Mouse (Mus musculus) frontal cortex, postnatal 25 days (tissue): ENCODE measurements around the gene Srrm1.

Experiments
- DNase-seq, 2 experiments: peaks; one replicate each; pipeline ENCODE4 v3.0.0; 2022; ENCODE audit warnings: low spot score in 2 of 2

Srrm1 gene

DNA sequence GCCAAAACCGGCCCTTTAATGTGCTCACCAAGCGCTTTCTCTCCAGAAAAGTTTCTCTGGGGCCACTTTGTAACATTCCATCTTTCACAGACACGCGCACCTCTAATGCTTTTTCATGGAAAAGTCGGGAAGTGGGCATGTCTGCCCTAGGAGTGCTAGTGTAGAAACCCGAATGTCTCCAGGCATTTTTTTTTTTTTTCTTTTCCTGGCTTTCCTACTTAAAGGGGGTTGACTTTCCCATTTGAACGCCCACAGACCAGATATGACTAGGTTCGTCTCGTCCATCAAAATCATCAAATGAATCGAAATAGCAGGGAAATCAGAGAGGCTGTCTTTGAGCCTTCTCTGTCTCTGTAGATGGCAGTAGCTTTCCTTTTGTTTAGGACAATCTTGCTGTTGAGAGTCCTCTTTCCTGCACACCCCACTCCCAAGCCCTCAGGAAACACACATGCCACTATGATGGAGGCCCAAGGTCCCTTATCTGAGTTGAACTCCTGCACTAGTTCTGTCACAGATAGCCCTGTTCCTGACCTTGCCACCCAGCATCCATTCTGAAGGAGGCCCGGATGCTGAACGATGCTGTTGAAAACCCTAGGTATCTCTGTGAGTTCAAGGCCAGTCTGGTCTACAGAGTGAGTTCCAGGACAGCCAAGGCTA lies 801 bp upstream of the Srrm1 start:
- DNase-seq, result no peak

DNA sequence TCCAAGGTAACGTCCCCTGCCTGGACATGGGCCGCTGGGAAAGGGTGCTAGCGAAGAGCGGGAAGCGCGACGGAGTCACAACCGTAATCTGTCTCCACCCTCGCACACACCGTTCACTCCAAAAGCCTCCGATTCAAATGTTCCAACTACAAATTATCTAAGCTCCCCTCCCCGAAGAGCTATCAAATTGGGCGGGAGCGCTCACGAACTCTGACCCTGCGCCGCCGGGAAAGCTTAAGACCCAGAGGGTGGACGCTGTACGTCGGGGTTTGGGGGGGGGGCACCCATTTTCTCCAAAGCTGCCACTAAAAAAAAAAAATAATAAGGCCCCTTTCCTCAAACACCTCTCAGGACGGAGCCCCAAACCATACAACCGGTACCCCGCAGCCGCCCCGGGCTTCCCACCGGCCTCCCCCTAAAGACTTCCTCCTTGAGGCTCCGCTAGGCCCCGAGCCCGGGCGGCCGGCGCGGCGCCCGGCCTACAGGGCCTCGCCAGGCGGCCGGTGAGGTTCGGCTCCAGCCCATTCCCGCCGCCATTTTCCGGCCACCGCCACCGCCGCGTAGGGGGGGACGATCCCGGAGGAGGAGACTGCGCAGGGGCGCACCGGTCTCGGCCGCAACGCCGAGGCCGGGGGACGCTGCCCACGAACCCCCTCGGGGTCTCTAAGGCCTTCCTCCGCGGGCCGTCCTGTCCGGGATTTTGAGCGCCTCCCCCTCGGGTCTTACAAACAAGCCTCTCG lies 625 bp downstream of the Srrm1 start:
- no peak for DNase-seq

DNA sequence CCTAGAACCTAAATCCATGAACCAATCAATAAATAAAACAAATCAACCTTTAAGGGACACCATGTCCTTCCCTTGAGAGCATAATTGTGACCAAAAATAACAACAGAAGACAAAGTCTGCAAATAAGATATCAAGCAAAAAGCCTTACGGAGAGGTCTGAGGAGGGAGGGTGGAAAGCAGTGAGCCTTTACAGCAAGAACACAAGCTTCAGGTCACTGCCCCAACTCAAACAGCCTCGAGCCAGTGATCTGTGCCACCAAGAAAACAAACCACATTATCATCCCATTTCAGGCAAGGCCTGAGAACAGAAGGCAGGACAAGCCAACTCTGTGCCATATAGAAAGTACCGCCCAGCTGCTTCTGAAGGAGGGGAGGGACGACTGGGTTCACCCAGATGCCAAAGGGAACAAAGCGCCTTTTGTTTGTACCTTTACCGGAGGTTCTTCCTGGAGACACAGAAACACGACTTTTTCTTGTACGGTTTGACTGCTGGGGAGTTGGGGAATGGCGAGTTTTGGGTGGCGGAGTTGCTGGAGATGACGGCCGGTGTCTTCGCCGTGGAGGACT lies 15.7 kb downstream of the Srrm1 start:
- no peak for DNase-seq

DNA sequence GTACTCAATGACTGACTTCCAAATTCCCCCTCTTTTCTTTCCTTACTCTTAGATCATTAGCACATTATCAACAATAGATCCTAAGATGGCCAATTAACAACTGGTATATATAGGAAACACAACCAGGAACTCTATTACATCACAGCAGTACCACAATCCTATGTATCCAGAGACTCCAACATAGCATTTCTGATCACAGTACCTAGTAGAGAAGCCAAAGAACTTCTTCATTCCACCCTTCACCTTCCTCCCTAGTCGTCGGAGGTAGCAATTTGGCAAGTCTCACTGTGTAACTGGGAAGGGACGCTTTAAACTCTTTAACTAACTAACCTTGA lies 17.1 kb downstream of the Srrm1 start:
- no peak for DNase-seq

DNA sequence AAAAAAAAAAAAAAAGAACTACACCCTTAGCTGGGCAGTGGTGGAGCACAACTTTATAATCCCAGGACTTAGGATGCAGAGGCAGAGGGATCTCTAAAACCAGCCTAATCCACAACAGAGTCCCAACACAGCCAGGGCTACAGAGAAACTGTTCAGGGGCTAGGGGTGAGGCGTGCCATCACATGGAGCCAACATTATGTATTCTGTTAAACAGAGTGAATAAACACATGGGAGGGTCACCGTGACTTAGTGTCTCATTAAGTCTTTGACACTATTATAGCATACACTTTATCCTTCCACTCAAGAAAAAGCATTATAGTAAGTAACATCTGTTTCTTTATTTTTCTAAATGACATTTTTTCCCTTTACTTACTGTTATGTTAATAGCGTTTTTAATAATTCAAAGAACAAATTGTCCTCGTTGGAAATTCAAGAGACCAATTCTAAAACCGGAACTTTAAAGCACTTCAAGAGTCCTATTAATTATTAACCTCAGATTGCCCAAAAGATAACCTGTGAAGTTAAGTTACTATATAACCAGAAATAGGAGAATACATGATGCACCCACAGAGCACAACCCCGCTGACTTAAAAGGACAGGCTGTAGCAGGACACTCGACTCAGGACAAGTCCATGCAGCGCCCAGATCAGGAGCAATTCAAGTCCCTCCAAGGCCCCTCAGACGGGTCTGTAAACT lies 17.6 kb downstream of the Srrm1 start:
- no peak for DNase-seq

DNA sequence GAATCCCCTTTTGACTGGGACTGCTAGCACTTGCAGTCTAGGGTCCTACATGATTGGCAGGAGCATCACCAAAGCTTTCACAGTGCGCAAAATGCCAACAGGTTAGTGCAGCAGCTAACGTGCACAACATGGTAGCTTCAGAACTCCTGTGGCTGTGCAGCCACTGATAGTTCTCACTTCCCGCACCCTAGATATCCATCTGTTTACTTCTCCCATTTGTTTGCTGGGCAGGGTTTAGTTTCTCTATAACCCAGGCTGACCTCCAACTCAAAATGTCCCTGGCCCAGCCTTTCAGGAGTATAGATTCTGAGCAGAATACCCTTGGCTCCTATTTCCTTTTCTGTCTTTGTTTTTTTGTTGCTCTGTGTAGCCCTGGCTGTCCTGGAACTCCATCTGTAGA lies 26.7 kb downstream of the Srrm1 start:
- no peak for DNase-seq

DNA sequence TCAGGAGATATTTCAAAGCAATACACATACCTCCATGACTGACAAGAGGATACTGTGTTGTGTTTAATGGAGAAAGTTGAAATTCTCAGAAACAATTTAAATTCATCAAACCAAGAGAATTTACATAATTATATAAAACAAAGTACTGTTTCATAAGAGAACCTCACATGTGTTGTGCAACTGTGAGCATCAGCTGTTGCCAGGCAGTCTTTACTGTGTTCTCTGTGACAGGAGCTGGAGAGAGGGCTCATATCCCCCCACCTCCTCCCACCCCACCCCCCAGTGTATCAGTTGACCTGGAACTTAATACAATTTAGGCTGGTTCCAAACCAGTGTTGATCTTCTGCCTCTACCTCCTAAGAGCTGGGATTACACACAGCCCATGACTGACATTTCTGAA lies 27.1 kb downstream of the Srrm1 start:
- DNase-seq, result no peak

DNA sequence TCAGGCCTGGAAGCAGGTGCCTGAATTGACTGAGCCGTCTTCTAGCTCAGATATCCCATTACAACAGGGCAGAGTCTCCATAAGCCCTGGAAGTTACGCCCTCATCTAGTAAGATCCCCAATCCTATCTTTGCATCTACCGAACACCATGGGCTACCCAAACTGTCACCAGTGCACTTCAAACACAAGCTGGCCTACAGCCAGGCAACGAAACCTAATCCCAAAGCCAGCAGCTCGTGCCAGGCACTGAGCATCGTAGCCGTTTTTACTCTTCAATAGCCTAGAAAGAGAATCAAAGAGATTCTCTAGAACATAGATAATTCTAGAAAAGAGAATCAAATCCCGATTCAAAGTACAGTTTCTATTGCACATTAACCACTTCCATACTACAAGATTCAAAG lies 30.1 kb downstream of the Srrm1 start:
- no peak for DNase-seq

DNA sequence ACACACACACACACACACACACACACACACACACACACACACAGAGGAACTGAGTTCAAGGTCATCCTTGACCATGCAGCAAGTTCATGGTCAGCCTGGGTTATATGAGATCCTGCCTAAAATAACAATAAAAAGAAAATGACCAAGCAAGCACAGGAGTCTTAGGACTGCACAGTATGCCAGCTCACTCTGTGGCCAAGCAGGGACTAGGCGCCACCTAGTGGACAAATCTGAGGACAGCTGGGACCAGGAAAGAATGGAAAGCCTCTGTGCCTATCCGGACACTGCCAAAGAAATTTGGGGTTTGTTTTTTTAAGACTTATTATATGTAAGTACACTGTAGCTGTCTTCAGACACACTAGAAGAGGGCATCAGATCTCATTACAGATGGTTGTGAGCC lies 35.2 kb downstream of the Srrm1 start:
- peak; percentile 36 to 49 for DNase-seq

DNA sequence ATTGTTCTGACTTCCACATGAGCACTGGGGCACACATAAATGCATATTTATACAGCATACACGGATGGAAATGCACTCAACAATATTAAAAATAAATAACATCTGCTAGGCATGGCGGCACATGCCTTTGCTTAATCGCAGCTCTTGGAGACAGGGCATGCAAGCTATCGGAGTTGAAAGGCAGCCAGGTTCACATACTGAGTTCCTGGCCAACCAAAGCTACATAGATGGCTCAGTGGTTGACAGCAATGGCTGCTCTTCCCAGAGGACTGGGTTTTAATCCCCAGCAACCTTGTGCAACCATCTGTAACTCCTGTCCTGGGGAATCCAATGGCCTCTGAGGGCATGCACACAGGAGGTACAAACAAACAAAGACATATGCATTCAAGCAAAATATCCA lies 35.6 kb downstream of the Srrm1 start:
- no peak for DNase-seq

DNA sequence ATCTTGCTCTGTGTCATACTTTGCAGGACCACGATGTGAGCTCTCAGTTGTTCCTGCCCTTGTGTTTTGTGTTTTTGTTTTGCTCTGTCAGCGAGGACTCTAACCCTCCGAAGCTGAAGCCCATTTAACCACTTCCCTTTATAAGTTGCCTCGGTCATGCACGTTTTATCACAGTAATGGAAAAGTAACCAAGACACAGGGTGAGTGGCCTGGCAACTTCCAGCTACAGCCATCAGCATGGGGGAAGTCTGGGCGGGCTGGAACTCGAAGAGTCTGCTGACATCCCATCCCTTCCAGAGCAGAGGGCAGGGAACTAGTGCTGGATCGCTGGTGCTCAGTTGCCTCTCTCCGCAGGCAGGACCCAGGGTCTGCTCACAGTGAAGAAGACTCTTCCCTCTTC lies 37.8 kb downstream of the Srrm1 start:
- no peak for DNase-seq

DNA sequence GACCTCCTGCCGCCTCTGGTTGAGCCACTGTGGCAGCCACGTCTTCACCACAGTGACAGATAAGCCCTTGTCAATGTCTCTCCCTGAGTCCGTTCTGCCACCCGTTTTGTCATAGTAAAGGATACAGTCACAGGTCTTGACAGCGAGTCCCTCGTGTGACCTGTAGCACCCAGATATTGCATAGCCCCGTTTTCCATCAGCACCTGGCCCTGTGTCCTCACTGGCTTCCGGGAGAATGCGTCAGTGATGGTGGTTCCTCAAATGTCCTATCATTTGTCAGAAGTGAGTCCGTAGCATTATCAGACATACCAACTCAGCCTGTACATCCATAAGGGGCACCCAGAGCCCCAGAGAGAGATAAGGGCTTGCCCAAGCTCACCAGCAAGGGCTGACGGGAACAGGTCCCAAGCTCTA lies 38.7 kb downstream of the Srrm1 start:
- no peak for DNase-seq

DNA sequence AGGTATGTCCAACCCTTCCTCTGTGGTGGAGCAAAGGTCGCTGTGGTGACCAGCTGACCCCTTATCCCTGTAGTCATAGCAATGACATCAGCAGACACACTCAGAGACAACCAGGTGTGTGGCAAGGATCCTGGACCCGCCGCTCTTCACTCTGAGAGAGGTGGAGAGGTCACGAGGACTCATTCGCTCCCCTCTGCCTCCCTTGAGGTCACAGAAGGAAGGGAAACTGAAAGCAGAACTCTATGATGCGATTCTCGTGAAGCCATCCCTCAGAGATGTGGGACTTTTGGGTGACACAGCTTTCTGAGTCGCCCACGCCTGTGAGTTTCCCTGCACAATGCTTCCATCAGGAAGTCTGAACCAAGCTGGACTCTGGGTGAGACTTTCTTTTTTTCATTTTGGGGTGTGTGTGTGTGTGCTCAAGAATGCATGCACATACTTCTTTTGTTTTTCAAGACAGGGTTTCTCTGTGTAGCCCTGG lies 39.3 kb downstream of the Srrm1 start:
- DNase-seq, result no peak

DNA sequence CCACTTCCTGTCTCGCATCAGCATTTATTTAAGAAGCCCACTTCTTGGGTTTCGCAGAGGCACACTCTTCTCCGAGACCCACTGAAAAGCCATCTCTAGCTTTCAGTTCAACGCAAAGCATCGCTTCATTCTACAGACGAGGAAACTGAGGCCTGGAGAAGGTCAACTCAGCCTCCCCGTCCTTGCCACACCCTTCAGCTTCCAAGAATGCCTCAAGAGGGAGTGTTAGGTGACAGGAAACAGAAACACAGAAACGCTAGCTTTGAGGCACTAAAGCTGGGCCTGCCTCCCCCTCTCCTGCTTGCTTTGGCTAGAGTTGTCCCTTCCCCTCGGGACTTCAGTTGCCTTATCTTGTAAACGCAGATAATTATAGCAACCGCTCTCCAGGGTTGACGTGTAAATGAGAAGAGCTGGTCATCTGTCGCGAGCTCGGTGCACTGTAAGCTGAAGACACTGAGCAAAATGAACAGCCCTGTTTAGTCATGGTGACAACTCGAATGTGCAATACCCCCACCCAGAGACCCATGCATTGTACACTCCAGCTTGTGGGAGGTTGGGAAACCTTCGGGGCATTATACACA lies 39.9 kb downstream of the Srrm1 start:
- DNase-seq, result no peak

DNA sequence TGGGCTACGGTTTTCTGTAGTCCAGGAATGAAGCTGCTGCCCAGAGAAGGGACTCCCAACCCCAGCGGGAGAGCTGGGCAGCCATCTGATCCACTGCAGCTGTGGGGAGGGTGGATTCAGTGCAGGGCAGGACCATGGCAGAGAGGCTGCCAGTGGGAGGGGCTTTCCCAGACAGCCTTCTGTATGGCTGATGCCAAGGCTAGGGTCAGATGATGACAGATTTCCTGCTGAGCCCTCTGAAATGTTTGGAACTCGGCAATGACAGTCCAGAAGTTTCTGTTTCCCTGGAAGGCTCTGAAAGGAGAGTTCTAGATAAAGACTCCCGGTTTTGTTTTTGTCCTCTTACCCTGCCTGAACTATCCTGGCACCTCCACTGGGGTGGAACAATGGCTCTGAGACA lies 40.4 kb downstream of the Srrm1 start:
- no peak for DNase-seq

DNA sequence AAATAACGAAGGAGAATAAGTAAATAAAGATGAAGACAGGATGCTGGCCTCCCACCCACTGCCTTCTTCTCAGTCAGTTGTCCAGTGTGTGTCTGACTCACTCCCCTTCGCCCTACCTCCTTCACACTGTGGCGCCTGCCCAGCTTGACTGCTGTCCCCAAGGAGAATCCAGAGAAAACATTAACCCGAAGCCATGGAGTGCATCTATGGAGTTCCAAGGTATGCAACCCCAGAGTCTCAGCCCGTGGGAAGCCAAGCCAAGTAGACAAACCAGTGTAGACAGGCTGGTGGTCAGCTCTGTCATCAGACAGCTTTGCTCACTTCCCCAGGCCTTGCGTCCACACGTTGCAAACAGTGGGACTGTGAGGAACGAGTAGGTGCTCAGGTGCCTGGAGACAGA lies 42.8 kb downstream of the Srrm1 start:
- DNase-seq, result no peak

DNA sequence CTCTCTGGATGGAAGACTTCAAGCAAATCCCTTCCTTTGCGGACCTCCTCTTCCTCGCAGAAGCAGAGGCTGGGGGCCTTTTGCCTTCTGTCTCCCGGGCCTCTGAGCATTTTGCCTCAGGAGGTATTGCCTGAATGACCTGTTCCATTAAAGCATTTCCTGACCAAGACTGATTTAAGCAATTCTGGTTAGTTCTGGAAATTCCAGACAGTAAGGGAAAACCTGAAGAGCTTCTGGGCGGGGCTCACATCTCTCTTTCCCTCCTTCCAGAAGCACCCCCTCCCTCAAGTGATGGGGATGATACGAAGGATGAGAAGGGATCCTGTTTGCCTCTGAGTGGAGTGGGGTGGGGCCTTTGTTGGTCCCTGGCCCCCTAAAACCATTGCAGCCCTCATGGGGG lies 43.4 kb downstream of the Srrm1 start:
- no peak for DNase-seq

DNA sequence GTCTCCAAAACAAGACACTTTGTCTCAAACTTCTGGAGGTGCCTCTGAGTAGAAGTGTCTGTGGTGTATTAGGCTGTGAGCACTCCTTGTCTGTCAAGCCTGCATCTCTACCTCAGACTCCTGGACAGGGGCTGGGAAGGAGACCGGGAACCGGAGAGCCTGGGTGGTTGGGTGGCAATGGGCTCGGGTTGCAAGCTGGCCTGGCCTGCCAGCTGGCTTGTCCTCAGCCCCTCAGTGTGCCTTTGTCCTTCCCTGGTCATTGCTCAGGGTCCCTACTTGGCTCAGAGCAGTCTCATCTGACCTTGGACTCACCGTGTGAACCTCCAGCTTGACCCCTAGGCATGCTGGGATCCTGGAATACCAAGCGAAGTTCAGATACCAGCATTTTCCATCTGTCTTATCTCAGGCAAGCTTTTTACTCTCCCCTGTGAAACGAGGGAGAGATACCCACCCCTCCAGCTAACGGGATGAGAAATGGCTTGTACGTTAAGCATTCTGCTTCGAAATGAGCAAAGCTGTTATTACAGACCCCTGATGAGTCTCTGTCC lies 43.9 kb downstream of the Srrm1 start:
- DNase-seq, result no peak

DNA sequence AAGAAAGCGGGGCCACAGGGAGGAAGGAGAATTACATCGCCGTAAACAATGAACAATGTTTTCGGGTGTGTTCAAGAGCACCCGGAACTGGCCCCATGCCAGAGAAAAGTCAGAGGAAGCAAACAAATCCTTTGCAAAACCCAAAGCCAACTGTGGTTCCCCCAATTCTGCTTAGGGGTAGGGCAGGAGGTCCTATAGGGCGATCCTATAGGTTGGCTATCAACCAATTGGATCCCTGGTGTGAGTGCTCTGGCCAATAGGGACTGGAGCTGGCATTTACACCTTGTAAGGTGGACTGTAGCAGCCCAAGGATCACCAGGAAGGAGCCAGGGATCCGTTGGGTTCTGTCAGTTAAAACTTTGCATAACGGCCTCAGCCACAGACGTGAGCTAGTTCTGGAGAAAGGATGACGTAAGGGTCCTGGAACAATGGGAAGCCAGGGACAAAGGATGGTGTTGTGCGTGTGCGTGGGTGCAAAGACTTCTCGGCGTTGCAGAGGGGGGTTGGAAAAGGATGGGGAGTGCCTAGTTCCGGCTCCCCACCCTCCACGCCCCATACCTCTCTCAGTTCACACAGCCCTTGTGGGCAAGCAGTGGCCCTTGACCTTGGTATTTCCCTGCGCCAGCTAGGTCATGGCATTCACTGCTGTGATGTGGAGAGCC lies 46.0 kb downstream of the Srrm1 start:
- DNase-seq, result no peak

DNA sequence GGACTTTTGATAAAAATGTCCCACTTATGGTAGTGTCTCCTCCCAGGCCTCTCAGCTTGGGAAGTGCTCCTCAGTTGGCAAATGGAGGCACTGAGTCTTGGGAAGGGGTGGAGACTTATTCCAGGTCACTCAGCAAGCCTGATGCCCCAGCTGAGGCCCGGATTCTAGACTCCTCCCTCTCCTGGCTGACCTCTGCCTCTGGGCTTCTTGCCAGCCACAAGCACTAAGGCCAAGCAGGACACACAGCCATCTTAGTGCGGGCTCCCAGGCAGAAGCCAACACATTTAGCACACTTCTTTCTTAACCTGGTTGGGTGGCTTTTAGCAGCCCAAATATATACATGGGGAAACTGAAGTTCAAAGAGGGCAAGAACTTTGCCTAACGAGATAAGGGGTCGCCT lies 46.6 kb downstream of the Srrm1 start:
- no peak for DNase-seq

DNA sequence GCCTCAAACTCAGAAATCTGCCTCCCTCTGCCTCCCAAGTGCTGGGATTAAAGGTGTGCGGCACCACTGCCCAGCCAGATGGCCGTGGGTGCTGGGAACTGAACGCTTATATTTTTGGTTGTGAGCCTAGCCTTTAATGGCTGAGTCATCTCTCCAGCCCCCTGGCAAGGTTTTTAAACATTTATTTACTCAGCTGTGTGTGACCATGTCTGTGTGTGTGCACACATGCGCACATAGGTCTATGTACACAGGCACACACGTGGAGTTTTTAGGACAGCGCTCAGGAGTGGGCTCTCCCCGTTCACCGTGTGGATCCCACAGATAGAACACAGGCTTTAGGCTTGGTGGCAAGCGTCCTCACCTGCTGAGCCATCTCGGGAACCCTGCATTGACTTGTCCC lies 50.9 kb downstream of the Srrm1 start:
- no peak for DNase-seq

DNA sequence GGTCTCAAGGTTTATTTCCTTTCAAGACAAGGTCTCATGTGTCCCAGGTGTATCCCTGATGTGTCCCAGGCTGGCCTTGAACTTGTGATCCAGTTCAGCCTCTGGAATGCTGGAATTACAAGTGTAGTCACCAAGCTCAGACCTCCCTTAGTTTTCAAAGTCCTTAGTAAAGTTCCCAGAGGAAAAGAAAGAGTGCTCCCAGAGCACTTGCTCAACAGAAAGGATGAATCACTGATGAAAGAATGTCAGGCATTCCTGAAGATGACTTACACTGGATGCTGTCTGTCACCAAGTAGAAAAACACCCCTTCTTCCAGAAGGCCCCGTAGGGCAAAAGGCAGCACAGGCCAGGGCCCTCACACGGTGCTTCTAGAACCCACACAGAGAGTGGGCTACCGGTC lies 52.0 kb downstream of the Srrm1 start:
- no peak for DNase-seq
